Mouse (Mus musculus) intestine, embryonic 15.5 days (tissue): ENCODE results near the gene Gm6871. TPM values are rescaled to one million over a fixed set of nuclear protein-coding genes. Genes with fewer than 3 reads are reported as not detected.
"Not testable (repeated sequence)": the region's sequence is repeated elsewhere in the genome, so short reads cannot be mapped to it uniquely, and the experiment has no call there.

Experiments used
- ATAC-seq: fragments of 200-750 bp; cut with Nextera tagmentation; 2 replicates; pipeline ENCODE4 v1.8.0; 2017; ENCODE audit warnings: moderate TSS enrichment, moderate library complexity
- H3K27ac ChIP-seq: fragments of 300-500 bp; sonication (generic); 2 replicates; pipeline ENCODE4 v1.5.1; 2015; ENCODE audit warnings: mild to moderate bottlenecking, inconsistent platforms
- H3K27me3 ChIP-seq: fragments of 300-500 bp; sonication (generic); replicated peaks from 2 replicates; pipeline ENCODE4 v1.6.1; 2015; ENCODE audit warnings: inconsistent platforms
- H3K36me3 ChIP-seq: fragments of 300-500 bp; sonication (generic); 2 replicates; pipeline ENCODE4 v1.6.1; 2015; ENCODE audit warnings: inconsistent platforms
- H3K4me1 ChIP-seq: fragments of 300-500 bp; sonication (generic); replicated peaks from 2 replicates; pipeline ENCODE4 v1.6.1; 2015; ENCODE audit warnings: inconsistent platforms
- H3K4me2 ChIP-seq: fragments of 300-500 bp; sonication (generic); replicated peaks from 2 replicates; pipeline ENCODE4 v1.6.1; 2015; ENCODE audit warnings: mild to moderate bottlenecking, inconsistent platforms
- H3K4me3 ChIP-seq: fragments of 300-500 bp; sonication (generic); replicated peaks from 2 replicates; pipeline ENCODE4 v1.5.1; 2015; ENCODE audit warnings: inconsistent platforms
- H3K9ac ChIP-seq: fragments of 300-500 bp; sonication (generic); 2 replicates; pipeline ENCODE4 v1.6.1; 2015; ENCODE audit warnings: inconsistent platforms
- H3K9me3 ChIP-seq: fragments of 300-500 bp; sonication (generic); 2 replicates; pipeline ENCODE4 v1.6.1; 2016; ENCODE audit warnings: inconsistent platforms
- WGBS: fragments of 180-500 bp; shearing (Covaris S2); methylation state at CpG from one replicate; pipeline ENCODE4 v1.1.7; 2015; 5-methylcytosine and 5-hydroxymethylcytosine counted together
- polyA plus RNA-seq: library from polyadenylated mRNA; unstranded; fragments of >200 nt; fragmentation: Nextera tagmentation; extraction: Ambion mirVana; gene quantifications from 2 replicates; pipeline ENCODE4 v1.2.1, GENCODE M21; 2015

Gene Gm6871
- polyA plus RNA-seq, result not detected in 2 replicates

DNA sequence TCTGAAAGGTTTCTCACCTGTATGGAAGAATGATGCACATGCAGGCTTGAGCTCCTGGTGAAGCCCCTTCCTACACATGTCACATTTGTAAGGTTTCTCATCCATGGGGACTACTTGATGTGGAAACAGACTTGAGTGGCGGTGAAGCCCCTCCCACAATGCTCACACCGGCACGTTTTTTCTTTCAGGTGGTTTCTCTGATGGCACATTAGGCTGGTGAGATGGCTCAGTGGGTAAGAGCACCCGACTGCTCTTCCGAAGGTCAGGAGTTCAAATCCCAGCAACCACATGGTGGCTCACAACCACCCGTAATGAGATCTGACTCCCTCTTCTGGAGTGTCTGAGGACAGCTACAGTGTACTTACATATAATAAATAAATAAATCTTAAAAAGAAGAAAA, at the start of gene Gm6871:
Gene Gm6871 (minus strand): TSS at position 101 of the 400 bp plus-strand sequence.
- not testable (repeated sequence) for ATAC-seq, H3K36me3 ChIP-seq, H3K27ac ChIP-seq, H3K27me3 ChIP-seq, H3K4me3 ChIP-seq, H3K4me2 ChIP-seq, H3K9ac ChIP-seq, H3K4me1 ChIP-seq, H3K9me3 ChIP-seq
- 82% methylated on average over 6 of the region's 6 CpGs for WGBS

DNA sequence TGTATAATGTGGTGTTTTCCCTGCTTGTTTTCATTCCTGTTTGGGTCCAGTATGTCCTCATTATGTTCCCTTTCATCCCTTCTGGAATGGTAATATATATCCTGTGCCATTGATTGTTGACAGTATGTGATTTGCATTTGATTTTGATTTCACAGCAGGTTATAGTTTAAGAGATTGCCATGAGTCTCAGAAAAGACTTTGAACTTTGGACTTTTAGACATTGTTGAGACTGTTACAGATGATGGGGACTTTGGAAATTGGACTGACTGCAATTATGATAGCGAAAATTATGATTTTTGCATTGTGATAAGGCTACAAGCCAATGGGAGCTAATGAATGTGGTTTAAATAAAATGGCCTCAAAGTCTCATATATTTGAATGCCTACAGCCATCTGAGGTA, 42.8 kb upstream of the Gm6871 start:
- H3K4me1 ChIP-seq, H3K4me3 ChIP-seq, H3K9me3 ChIP-seq, H3K36me3 ChIP-seq, H3K27me3 ChIP-seq, H3K4me2 ChIP-seq, H3K9ac ChIP-seq, H3K27ac ChIP-seq, ATAC-seq: not testable (repeated sequence)
- WGBS, result 89% methylated on average over 1 of the region's 1 CpGs

DNA sequence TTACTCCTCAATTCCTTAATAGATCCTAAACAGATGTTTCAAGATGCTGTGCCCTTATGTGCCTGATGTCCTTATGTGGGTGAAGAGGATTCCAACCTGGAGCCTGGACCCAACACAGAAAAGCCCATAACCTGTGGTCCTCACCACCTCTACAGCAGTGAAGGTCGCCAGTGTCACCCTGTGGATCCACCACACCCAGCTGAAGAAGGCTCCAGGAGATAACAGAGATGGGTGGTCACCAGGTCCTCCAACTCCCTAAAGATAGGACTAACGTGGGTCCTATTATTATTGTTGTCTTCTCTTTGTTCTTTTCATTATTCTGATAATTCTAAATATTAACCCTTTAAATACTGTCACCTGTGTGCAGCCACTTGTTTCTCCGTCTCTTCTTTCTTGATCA, 38.2 kb upstream of the Gm6871 start:
- Histone ChIP-seq H3K4me1 (no peaks in the 10 kb centered on the region), H3K4me3 (no peak overlapping the region), H3K4me2 (no peak overlapping the region), H3K9ac (no peak overlapping the region), H3K36me3 (peaks cover 3% of the 10 kb centered on the region; the same call in 1 of the 2 replicates), H3K27ac (no peak overlapping the region), H3K9me3 (no peaks in the 10 kb centered on the region), H3K27me3 (no peaks in the 10 kb centered on the region)
- ATAC-seq, result no peak
- WGBS, result 89% methylated on average over 3 of the region's 3 CpGs

DNA sequence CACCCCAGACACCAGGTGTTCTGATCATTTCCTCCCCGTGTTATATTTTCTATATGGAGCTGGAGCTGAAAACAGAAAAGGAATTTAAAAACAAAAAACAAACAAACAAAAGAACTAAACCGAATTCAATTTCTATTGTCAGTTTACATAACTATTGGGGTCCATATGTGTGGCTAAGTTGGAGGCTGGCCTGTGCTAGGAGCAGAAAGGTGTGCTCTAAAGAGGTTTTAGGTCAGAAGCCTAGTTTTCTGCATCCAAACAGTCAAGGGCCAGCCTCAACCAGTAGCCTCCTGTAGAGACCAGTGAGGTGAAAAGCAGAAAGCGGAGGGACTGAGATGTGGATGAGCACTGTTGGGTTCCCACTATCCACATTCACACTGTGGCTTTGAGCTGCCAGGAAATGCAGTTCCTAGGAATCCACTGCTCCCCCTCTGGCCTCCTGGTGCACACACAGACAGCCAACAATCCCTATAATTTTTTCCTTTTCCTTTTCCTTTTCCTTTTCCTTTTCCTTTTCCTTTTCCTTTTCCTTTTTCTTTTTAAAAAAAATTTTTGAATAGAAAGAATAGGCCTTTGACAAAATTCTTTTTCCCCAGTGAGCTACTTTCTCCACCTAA, 26.6 kb upstream of the Gm6871 start:
- peak; percentile 46; the same call in 1 of the 2 replicates for ATAC-seq
- no peak overlapping the region for H3K27ac ChIP-seq
- 15% methylated on average over 3 of the region's 3 CpGs for WGBS

DNA sequence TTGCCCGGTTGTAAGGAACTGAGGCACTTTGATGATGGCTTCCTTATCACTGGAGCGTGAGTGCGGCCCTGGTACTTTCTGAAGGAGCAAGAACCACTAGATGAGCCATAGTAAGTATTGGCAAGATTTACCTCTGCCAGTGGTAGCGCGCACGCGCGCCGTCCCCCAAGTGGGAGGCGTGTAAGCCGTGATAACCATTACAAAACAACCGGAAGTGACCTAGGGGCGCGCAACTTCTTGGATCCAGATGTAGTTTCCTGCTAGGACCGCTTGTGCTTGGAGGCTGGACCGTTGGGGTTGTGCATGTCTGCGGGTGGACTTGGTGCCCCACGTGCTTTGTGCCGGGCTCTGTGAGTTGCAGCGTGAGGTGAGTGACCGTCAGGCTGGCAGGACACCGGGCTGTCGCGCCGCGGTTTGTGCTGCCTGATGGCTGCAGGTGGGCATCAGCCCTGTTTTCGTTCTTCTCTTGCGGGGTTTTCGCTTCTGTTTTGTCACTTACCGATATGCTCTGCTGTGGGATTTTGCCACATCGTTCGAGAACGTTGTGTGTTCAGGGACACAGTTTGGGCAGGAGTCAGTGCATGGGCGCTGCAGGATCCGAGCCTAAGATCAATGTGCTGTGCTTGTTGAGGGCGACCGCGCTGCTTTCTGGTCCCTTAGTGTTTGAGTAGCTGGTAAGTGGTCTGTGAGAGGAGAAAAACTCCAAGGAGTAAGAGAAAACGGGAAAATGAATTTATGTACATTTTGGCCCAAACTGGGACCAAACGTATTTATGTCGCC, 25.8 kb upstream of the Gm6871 start, which contains the start of gene 2610021A01Rik:
Gene 2610021A01Rik (plus strand): TSS at position 197 of the 780 bp plus-strand sequence.
- H3K9ac ChIP-seq, result peak within 1 kb of the TSS; percentile 64
- H3K27me3 ChIP-seq, result no peaks in the 10 kb centered on the region
- H3K4me2 ChIP-seq, result peak within 1 kb of the TSS; percentile 74
- H3K4me1 ChIP-seq, result no peaks in the 10 kb centered on the region
- peak; percentile 99 for ATAC-seq
- H3K27ac ChIP-seq, result peak within 1 kb of the TSS; percentile 54
- no peaks in the 10 kb centered on the region for H3K36me3 ChIP-seq
- H3K4me3 ChIP-seq, result peak within 1 kb of the TSS; percentile 61
- under 1% methylated on average over 41 of the region's 41 CpGs for WGBS
- no peaks in the 10 kb centered on the region for H3K9me3 ChIP-seq

More for the DNA sequence above, 26.6 kb upstream of the Gm6871 start:
- Histone ChIP-seq H3K9me3 (no peaks in the 10 kb centered on the region), H3K4me1 (no peaks in the 10 kb centered on the region), H3K4me3 (peak overlapping the region; percentile 61), H3K4me2 (peak overlapping the region; percentile 74), H3K36me3 (no peaks in the 10 kb centered on the region), H3K9ac (peak overlapping the region; percentile 64), H3K27me3 (no peaks in the 10 kb centered on the region)

DNA sequence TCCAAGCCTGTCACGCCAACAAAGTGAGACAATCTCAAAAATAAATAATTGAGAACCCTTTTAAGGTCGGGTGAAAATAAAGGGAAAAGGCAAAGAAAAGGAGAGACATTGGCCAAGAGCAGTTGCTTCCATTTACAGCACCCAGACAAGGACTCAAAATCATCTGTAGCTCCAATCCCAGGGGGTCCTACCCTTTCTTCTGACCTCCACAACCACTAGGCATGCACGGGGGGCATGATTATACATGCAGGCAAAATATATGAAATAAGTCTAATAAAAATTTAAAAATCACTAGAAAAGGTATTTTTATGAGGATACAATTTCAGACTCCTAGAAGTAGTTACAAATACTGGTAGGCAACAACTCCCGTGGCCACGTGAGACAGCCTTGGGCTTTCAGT, 25.2 kb upstream of the Gm6871 start:
- Histone ChIP-seq H3K27ac (no peak overlapping the region), H3K9ac (peak overlapping the region; percentile 64), H3K4me2 (peak overlapping the region; percentile 74), H3K36me3 (no peaks in the 10 kb centered on the region), H3K9me3 (no peaks in the 10 kb centered on the region), H3K4me1 (no peaks in the 10 kb centered on the region), H3K27me3 (no peaks in the 10 kb centered on the region), H3K4me3 (peak overlapping the region; percentile 61)
- ATAC-seq, result peak; percentile 23
- WGBS, result 45% methylated on average over 5 of the region's 5 CpGs

DNA sequence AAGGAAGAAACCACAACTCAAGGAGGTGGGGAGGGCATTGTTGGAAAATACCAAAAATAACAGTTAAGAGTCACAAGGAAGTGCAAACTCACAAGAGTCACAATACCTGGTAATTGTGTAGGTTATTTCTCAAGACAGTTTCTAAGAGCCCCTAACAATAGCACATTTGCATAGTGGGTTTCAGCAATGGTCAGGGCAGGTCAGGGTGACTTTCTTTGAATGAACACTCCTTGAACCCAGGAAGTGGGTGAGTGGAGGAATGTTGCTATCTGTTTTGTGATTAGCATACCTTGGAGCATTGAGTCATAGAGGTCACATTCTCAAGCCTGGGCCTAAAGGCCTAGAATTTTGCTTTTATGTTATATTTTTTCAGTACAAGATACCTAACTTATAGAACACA, 14.4 kb upstream of the Gm6871 start:
- H3K36me3 ChIP-seq, H3K27ac ChIP-seq, H3K4me2 ChIP-seq, H3K9me3 ChIP-seq, H3K4me3 ChIP-seq, H3K27me3 ChIP-seq, H3K4me1 ChIP-seq, ATAC-seq, H3K9ac ChIP-seq: not testable (repeated sequence)

DNA sequence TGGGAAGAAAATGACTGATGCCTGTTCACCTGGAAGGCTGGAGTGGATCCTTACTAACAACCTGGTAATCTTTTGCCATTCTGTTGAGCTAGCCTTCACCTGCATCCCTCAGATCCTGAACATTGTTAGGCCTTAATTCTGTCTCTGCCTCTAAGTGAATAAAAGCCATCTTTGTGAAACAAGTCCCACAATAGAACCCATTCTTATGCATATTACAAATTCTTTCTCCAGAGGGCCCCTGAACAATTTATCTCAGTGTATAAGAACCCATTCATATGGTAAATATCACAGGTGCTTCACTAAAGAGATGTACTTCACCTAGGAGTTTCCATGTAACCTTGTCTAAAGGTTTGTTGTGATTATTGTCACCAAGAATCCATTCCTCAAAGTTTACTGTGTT, 8.6 kb upstream of the Gm6871 start:
- no peaks in the 10 kb centered on the region for H3K4me1 ChIP-seq
- no peaks in the 10 kb centered on the region for H3K36me3 ChIP-seq
- no peak overlapping the region for H3K9ac ChIP-seq
- no peak for ATAC-seq
- no peaks in the 10 kb centered on the region for H3K27me3 ChIP-seq
- no peak overlapping the region for H3K4me3 ChIP-seq
- H3K4me2 ChIP-seq, result no peak overlapping the region
- no peaks in the 10 kb centered on the region for H3K9me3 ChIP-seq
- H3K27ac ChIP-seq, result no peak overlapping the region

DNA sequence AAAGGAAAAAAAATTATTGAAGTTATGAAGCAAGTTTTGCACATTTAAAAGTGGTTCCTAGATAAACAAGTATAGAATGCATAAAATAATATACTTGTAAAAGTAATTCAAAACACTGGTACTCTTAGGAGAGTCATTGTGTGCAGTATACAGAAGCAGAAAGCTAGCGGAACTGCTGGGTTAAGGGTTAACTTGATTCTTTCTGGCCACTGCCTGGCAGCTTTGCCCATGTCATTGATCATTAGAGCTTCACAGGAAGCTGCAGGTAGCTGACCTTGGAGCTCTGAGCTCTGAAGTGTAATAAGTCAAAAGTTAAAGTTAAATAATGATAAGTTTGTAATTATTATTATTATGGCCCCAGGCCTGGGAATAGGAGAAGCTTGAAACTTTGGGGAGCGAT, 4.5 kb upstream of the Gm6871 start:
- ATAC-seq, result no peak
- H3K27ac ChIP-seq, result no peak overlapping the region
- H3K9ac ChIP-seq, result no peak overlapping the region
- no peak overlapping the region for H3K4me3 ChIP-seq
- no peak overlapping the region for H3K4me2 ChIP-seq
- H3K27me3 ChIP-seq, result no peaks in the 10 kb centered on the region
- WGBS, result 92% methylated on average over 2 of the region's 2 CpGs
- H3K4me1 ChIP-seq, result no peaks in the 10 kb centered on the region
- no peaks in the 10 kb centered on the region for H3K9me3 ChIP-seq
- no peaks in the 10 kb centered on the region for H3K36me3 ChIP-seq

DNA sequence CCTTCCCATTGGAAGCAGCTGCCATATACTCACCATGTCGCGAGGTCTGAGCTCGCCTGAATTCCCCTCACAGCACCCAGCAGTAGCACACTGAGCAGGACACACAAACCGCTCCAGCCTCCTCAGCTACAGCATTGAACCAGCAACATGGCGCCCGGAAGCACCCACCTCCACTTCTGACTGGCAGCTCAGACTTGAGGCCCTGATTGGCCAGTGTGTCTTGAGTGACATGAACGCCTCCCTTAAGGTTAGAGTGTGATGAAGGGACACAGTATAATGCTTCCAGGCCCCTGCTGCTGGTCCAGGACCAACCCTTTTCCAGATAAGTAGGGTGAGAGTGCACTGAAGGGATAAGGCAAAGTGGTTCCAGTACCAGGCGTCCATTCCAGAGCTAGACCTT, 12.8 kb downstream of the Gm6871 start:
- Histone ChIP-seq H3K4me2 (no peak overlapping the region), H3K9me3 (no peaks in the 10 kb centered on the region), H3K9ac (no peak overlapping the region), H3K4me3 (no peak overlapping the region), H3K4me1 (no peaks in the 10 kb centered on the region), H3K36me3 (no peaks in the 10 kb centered on the region), H3K27me3 (no peaks in the 10 kb centered on the region), H3K27ac (no peak overlapping the region)
- no peak for ATAC-seq
- 74% methylated on average over 8 of the region's 8 CpGs for WGBS

DNA sequence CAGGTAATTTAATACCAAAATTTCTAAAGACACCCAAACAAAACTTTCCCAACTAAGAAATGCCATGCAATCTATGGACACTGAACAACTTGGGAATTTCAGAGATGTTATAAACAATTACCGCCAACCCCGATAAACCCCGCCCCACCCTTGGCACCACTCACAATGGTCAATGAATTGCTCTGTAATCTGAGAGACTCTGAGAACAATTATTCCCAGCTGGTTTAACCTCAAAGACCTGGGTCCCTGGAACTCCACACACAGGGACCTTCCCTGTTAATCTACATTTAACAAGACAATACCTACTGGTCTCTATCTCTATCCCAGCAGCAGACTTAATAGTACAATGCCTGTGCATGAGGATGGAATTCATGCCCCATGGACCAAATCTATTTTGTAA, 60.8 kb downstream of the Gm6871 start:
- WGBS, result 81% methylated on average over 3 of the region's 3 CpGs
- no peak overlapping the region for H3K9ac ChIP-seq
- no peaks in the 10 kb centered on the region for H3K27me3 ChIP-seq
- no peak overlapping the region for H3K27ac ChIP-seq
- H3K9me3 ChIP-seq, result no peaks in the 10 kb centered on the region
- no peak overlapping the region for H3K4me2 ChIP-seq
- no peak overlapping the region for H3K4me3 ChIP-seq
- H3K4me1 ChIP-seq, result no peaks in the 10 kb centered on the region
- H3K36me3 ChIP-seq, result no peaks in the 10 kb centered on the region
- no peak for ATAC-seq

DNA sequence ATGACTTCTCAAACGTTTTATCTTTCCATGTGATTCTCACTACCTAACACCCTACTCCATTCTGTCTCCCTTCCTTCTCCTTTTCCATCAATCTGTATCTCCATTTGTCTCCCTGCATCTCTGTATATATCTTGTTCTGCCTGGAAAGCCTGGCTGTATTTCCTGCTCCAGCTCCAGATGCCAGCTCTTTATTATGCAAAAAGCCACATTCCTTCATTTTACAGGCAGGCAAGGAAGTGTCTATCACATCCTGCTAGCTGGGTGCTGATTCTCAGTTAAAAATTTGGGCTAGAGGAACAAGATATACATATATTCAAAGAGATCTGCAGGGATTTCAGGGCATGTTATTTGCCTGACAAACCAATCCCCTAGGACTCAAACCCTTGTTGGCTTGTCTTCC, 61.3 kb downstream of the Gm6871 start:
- Histone ChIP-seq H3K9me3 (no peaks in the 10 kb centered on the region), H3K27me3 (no peaks in the 10 kb centered on the region), H3K4me2 (no peak overlapping the region), H3K4me1 (no peaks in the 10 kb centered on the region), H3K27ac (no peak overlapping the region), H3K9ac (no peak overlapping the region), H3K4me3 (no peak overlapping the region), H3K36me3 (no peaks in the 10 kb centered on the region)
- WGBS, result 13% methylated on average over 1 of the region's 1 CpGs
- ATAC-seq, result no peak

DNA sequence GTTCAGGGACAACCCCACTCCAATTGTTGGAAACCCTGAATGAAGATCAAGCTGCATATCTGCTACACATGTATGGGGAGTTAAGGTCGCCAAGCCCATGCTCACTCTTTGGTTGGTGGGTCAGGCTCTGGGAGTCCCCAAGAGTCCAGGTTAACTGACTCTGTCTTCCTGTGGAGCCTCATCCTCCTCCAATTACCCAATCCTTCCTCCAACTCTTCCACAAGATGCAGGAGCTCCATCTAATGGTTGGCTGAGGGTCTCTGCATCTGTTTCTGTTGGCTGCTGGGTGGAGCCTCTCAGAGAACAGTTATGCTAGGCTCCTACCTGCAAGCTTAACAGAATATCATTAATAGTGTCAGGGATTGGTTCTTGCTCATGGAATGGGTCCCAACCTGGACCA, 71.1 kb downstream of the Gm6871 start:
- Histone ChIP-seq H3K27ac (no peak overlapping the region), H3K9ac (no peak overlapping the region), H3K4me2 (no peak overlapping the region), H3K4me1 (no peaks in the 10 kb centered on the region), H3K4me3 (no peak overlapping the region), H3K36me3 (no peaks in the 10 kb centered on the region), H3K9me3 (no peaks in the 10 kb centered on the region), H3K27me3 (no peaks in the 10 kb centered on the region)
- ATAC-seq, result no peak
- WGBS, result 47% methylated on average over 1 of the region's 1 CpGs
